8 mouse cellular contexts compared by ENCODE assay signal in the genomic region with DNA sequence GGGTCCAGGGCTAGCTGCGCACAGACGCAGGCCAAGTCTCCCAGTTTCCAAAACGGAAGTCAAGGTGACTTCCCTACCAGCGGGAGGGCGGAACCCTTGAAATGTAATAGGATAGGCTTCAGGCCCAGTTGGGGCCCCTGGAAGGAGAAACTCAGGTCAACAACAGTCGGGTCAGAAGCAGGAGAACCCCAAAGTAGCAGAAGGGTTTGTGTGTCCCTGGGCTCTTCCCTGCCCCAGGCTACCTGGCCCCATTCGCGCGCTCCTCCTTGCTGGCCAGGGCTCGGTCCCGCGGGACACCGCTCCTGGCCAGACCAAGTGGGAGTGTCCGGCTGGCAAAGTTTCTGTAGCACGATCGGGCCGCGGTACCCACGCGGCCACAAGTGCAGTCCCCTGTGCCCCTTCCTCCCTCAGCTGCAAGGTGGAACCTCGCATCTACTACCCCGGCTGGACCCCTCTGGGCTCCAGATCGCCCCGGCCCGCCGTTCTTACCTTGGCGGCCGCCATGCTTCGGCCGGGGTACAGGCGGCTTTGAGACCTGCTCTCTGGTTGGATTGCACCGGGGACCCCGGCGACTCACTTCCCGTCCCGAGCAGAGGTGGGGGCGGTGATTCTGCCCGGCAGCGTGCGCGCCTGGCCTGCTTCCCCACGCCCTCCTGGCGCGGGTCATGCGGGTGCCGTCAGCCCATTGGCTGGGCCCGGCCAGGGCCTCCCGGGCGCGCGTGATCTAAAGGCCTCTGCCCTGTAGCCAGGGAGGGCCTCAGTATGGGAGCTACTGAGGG. TPM values are rescaled to one million over a fixed set of nuclear protein-coding genes. Genes with fewer than 3 reads are reported as not detected.
A peak's percentile ranks its signal among the peaks of the same experiment; 100 is the strongest.
DNase-seq lines count a peak whose midpoint lies in the region; ATAC-seq and TF ChIP-seq lines count a peak whose summit lies in the region.

Gene Slc25a13, minus strand, starts transcription at position 667 of the 779 bp plus-strand sequence.

- no peaks in the 10 kb centered on the region for H3K9me3 ChIP-seq in ES-E14 (ENCODE audit: control insufficient read depth, insufficient read depth, low read depth, low read length)
- H3K9me3 ChIP-seq in embryonic facial prominence, embryonic 15.5 days (replicated peaks): no peaks in the 10 kb centered on the region
- no peaks in the 10 kb centered on the region for H3K9me3 ChIP-seq in heart, postnatal 0 days (replicated peaks; ENCODE audit: control insufficient read depth, low read length)

- WGBS in bone marrow, adult 2 months: under 1% methylated on average over 50 of the region's 51 CpGs
- under 1% methylated on average over 51 of the region's 51 CpGs for WGBS in embryonic facial prominence, embryonic 15.5 days
- WGBS in heart, postnatal 0 days: under 1% methylated on average over 48 of the region's 51 CpGs
- under 1% methylated on average over 47 of the region's 51 CpGs for WGBS in macrophage (ENCODE audit: missing documents)

- no peak for TF ChIP-seq CTCF in bone marrow, adult 2 months (IDR thresholded peaks at IDR 0.05; ENCODE audit: control insufficient read depth, insufficient read depth, low read length)
- TF ChIP-seq CTCF in heart, postnatal 0 days (IDR thresholded peaks at IDR 0.05; ENCODE audit: low read depth): no peak

- H3K9ac ChIP-seq in ES-E14 (ENCODE audit: insufficient read depth, low read depth, low read length, poor library complexity, severe bottlenecking): peak within 1 kb of the TSS; percentile 94
- peak within 1 kb of the TSS; percentile 35 for H3K9ac ChIP-seq in embryonic facial prominence, embryonic 15.5 days
- H3K9ac ChIP-seq in heart, postnatal 0 days (replicated peaks; ENCODE audit: low read depth, low read length): peak within 1 kb of the TSS; percentile 75

- H3K36me3 ChIP-seq in ES-E14 (ENCODE audit: control insufficient read depth, insufficient read depth, low read length, poor library complexity, severe bottlenecking) (no peaks in the 10 kb centered on the region), macrophage (ENCODE audit: inconsistent target) (no peaks in the 10 kb centered on the region)
- no peaks in the 10 kb centered on the region for H3K36me3 ChIP-seq in embryonic facial prominence, embryonic 15.5 days
- no peaks in the 10 kb centered on the region for H3K36me3 ChIP-seq in heart, postnatal 0 days (replicated peaks; ENCODE audit: control insufficient read depth, insufficient read depth, low read length)

- H3K27me3 ChIP-seq in embryonic facial prominence, embryonic 15.5 days: no peaks in the 10 kb centered on the region
- H3K27me3 ChIP-seq in heart, postnatal 0 days (ENCODE audit: control insufficient read depth, insufficient read depth, low read length): no peaks in the 10 kb centered on the region

- peak; percentile 86 for ATAC-seq in embryonic facial prominence, embryonic 15.5 days (ENCODE audit: insufficient number of reproducible peaks, low FRiP score, low TSS enrichment, low read depth)
- peak; percentile 92 for ATAC-seq in heart, postnatal 0 days (ENCODE audit: insufficient read depth, low read depth)

- H3K27ac ChIP-seq in ES-E14 (ENCODE audit: insufficient read depth, low read depth, low read length, poor library complexity, severe bottlenecking) (peak within 1 kb of the TSS; percentile 69), macrophage (0 out of 2 replicates have a peak within 1 kb of the TSS, but pooled peaks have one; percentile 21)
- H3K27ac ChIP-seq in bone marrow, adult 2 months (ENCODE audit: control insufficient read depth, insufficient read depth, low read depth, low read length, poor library complexity): peak within 1 kb of the TSS; percentile 4; the same call in 1 of the 2 replicates
- H3K27ac ChIP-seq in embryonic facial prominence, embryonic 15.5 days (replicated peaks): no peak within 1 kb of the TSS
- peak within 1 kb of the TSS; percentile 87 for H3K27ac ChIP-seq in heart, postnatal 0 days (ENCODE audit: low read depth)

- H3K4me2 ChIP-seq in embryonic facial prominence, embryonic 15.5 days (replicated peaks): peak within 1 kb of the TSS; percentile 82
- peak within 1 kb of the TSS; percentile 79 for H3K4me2 ChIP-seq in heart, postnatal 0 days (ENCODE audit: low read depth, low read length)

- peaks cover 2 to 4% of the 10 kb centered on the region in 2 experiments; a peak in 2 of 4 replicates for H3K4me1 ChIP-seq in ES-E14 (ENCODE audit: control insufficient read depth in 2 of 2, insufficient read depth in 2 of 2, low read length in 2 of 2, poor library complexity in 1 of 2)
- H3K4me1 ChIP-seq in bone marrow, adult 2 months (ENCODE audit: control insufficient read depth, insufficient read depth, low read length): no peaks in the 10 kb centered on the region
- H3K4me1 ChIP-seq in embryonic facial prominence, embryonic 15.5 days: 0 out of 2 replicates have a peak, but pooled peaks cover 18% of the 10 kb centered on the region
- peaks cover 44% of the 10 kb centered on the region for H3K4me1 ChIP-seq in heart, postnatal 0 days (ENCODE audit: control insufficient read depth, insufficient read depth)

- no peak for TF ChIP-seq POLR2A in bone marrow, adult 2 months (IDR thresholded peaks at IDR 0.05; ENCODE audit: borderline replicate concordance, control insufficient read depth, low read depth, low read length)

- H3K79me2 ChIP-seq in macrophage (ENCODE audit: inconsistent target): peaks cover 47% of the 10 kb centered on the region

- TF ChIP-seq EP300 in heart, postnatal 0 days (IDR thresholded peaks at IDR 0.05; ENCODE audit: low read depth): no peak

- H3K4me3 ChIP-seq in ES-E14 (ENCODE audit: insufficient read depth in 1 of 2, low read depth in 1 of 2, low read length in 2 of 2, poor library complexity in 1 of 2, severe bottlenecking in 1 of 2) (peak within 1 kb of the TSS; percentile 82 to 97), macrophage (ENCODE audit: inconsistent target) (peak within 1 kb of the TSS; percentile 58)
- peak within 1 kb of the TSS; percentile 68 for H3K4me3 ChIP-seq in bone marrow, adult 2 months (replicated peaks; ENCODE audit: control insufficient read depth, low read depth, low read length)
- H3K4me3 ChIP-seq in embryonic facial prominence, embryonic 15.5 days (replicated peaks): peak within 1 kb of the TSS; percentile 63
- H3K4me3 ChIP-seq in heart, postnatal 0 days (ENCODE audit: low read depth, low read length): peak within 1 kb of the TSS; percentile 74

- no peak for DNase-seq in ES-E14 (ENCODE audit: low read depth, low spot score)
- peak; percentile 82 for DNase-seq in heart, postnatal 0 days (ENCODE audit: low spot score)
- DNase-seq in kidney, postnatal 36 days: peak; percentile 89 to 90
- DNase-seq in retina, postnatal 7 days (ENCODE audit: low read depth, low spot score): peak; percentile 41
- DNase-seq in urinary bladder, postnatal 36 days (ENCODE audit: low spot score in 2 of 2): peak; percentile 43 to 62

- in situ Hi-C loops in ES-E14 (cut with MboI; ENCODE audit: low sequenced_read_pairs in 2 of 2, unreplicated experiment in 2 of 2): no loop called here

TF ChIP-seq in ES-E14, 5 proteins besides CTCF, POLR2A, EP300 and RAD21:
- TF ChIP-seq MAFK (IDR thresholded peaks at IDR 0.05; ENCODE audit: insufficient read depth, low read depth, low read length): no peak
- TF ChIP-seq HCFC1 (IDR thresholded peaks at IDR 0.05; ENCODE audit: borderline replicate concordance, insufficient read depth, low read length): no peak
- TF ChIP-seq CHD2 (IDR thresholded peaks at IDR 0.05; ENCODE audit: low read depth, low read length): peak; percentile 16; the same call in 1 of the 2 replicates

RNA-seq across cellular contexts. Expression of gene Slc25a13, which starts in this region (rescaled TPM):
- 36.7 and 53.5 TPM in 2 replicates for total RNA-seq in ES-E14 (2012; rRNA removed)
- polyA plus RNA-seq in bone marrow, adult 2 months (2011; ENCODE audit: insufficient read depth, insufficient read length, low replicate concordance, missing spikeins): 3.3 and 9.3 TPM in 2 replicates
- polyA plus RNA-seq in embryonic facial prominence, embryonic 15.5 days (2015; fragmentation: Nextera tagmentation; extraction: Ambion mirVana): 16.2 and 17.8 TPM in 2 replicates
- total RNA-seq in heart, postnatal 0 days (2014; rRNA removed; ENCODE audit: low replicate concordance): 79.7 and 83.1 TPM in 2 replicates
- polyA plus RNA-seq in heart, postnatal 0 days (2015; fragmentation: Nextera tagmentation; extraction: Ambion mirVana): 54.1 and 59.6 TPM in 2 replicates
- 10 to 100 TPM in 23 of 26 experiments, 1 to 10 TPM in 3; 8.5 to 69.6 (median 23.8) TPM for total RNA-seq in macrophage (2018; cell fraction: chromatin; rRNA removed)
- total RNA-seq in macrophage (2018; cell fraction: cytosol; rRNA removed): 10 to 100 TPM in 21 of 26 experiments, 1 to 10 TPM in 5; 8.1 to 23.8 (median 13.5) TPM
- total RNA-seq in macrophage (2018; cell fraction: nucleus; rRNA removed): 10 to 100 TPM in 21 of 26 experiments, 1 to 10 TPM in 5; 5.2 to 51.3 (median 12.8) TPM
- polyA plus RNA-seq in macrophage (2018): 10.8 to 29.1 TPM (median 16.8 TPM) in 3 replicates

Comparison
In these comparisons a context has a peak if more than half of its experiments do, and no peak if none do; other contexts are left out.
1. H3K9ac ChIP-seq: peak in every context shown above with its lines; median percentile 94 in ES-E14; 75 in heart, postnatal 0 days; 35 in embryonic facial prominence, embryonic 15.5 days.